10 mouse cellular contexts compared by ENCODE assay signal in genomic region chr3:103771531-103772130, GRCm38 (mm10). TPM values are rescaled to one million over a fixed set of nuclear protein-coding genes. Genes with fewer than 3 reads are reported as not detected.
A peak's percentile ranks its signal among the peaks of the same experiment; 100 is the strongest.
DNase-seq lines count a peak whose midpoint lies in the region; ATAC-seq and TF ChIP-seq lines count a peak whose summit lies in the region.
"Had no signal": no experiment of that assay in that cellular context is flagged by ENCODE, and none has a peak within 500 bp of the region (broad histone marks: within the 10 kb centered on the region; RNA-seq: fewer than 3 reads in every experiment).

No protein-coding gene starts in this region.

- no peaks in the 10 kb centered on the region for H3K27me3 ChIP-seq in Patski

- CTCF ChIA-PET in Patski (lab: Charles Lee), result interaction anchor here (0.9 to 2.4 kb wide), 11 partner anchors 11 to 322 kb away, joined by 3 to 12 read pairs (median 4); partner anchors contain the start of gene Olfml3

- POLR2A ChIA-PET in Patski (lab: Charles Lee), result interaction anchor here (0.5 to 1.2 kb wide), 6 partner anchors 9 to 833 kb away, joined by 3 to 4 read pairs (median 4); no protein-coding TSS in a partner anchor

- in situ Hi-C loops in Patski (cut with MboI; ENCODE audit: low pct_unique_long_range_greater_than_20kb), result no loop called here

- no peak for TF ChIP-seq CTCF in Patski (IDR thresholded peaks at IDR 0.05)

- intact Hi-C loops in heart, postnatal 14 days (cut with DNase I), result loop anchor here (2.0 to 5.0 kb wide), 2 partner anchors 19 to 36 kb away; partner anchors contain the start of genes Ap4b1, Dclre1b, Gm43064 and Hipk1

- DNase-seq in layer of hippocampus, adult 11-12 months (ENCODE audit: low spot score), result peak; percentile 54
- no peak for DNase-seq in layer of hippocampus, postnatal 25 days (ENCODE audit: extremely low spot score in 1 of 2, low spot score in 1 of 2)
- peak; percentile 75 for DNase-seq in Patski (ENCODE audit: low read depth, low spot score)
- DNase-seq in heart, postnatal 14 days, result peak; percentile 69 to 85
- DNase-seq in lung, postnatal 25 days (ENCODE audit: low spot score), result peak; percentile 86
- no peak for DNase-seq in frontal cortex, postnatal 14 days (ENCODE audit: low spot score in 2 of 2)
- no peak for DNase-seq in thymus, postnatal 14 days

- peak; percentile 74 for ATAC-seq in Patski
- ATAC-seq in common myeloid progenitor, adult 5-6 weeks (replicated peaks; ENCODE audit: low read depth, poor library complexity, severe bottlenecking), result peak; percentile 50

RNA-seq across cellular contexts. Expression of gene Hipk1, which starts 19.7 kb away (rescaled TPM):
- total RNA-seq in layer of hippocampus, postnatal 25 days (2021), result 100 to 1,000 TPM; 108 to 115 TPM
- polyA plus RNA-seq in Patski (2021), result 80.5 TPM
- 75.4 and 87.3 TPM in 2 replicates for total RNA-seq in common myeloid progenitor, adult 5-6 weeks (2017)
- total RNA-seq in heart, postnatal 14 days (2021), result 100 to 1,000 TPM; 113 to 115 TPM

RNA-seq across cellular contexts. Expression of gene Gm10964, which starts 32.5 kb away (rescaled TPM):
- not detected for total RNA-seq in layer of hippocampus, postnatal 25 days (2021)
- polyA plus RNA-seq in Patski (2021), result not detected
- total RNA-seq in common myeloid progenitor, adult 5-6 weeks (2017), result not detected in 2 replicates
- total RNA-seq in heart, postnatal 14 days (2021), result not detected
- total RNA-seq: G1E; hematopoietic stem cell, adult 5-6 weeks had no signal
- polyA plus RNA-seq: G1E had no signal

RNA-seq across cellular contexts. Expression of gene Olfml3, which starts 33.8 kb away (rescaled TPM):
- total RNA-seq in layer of hippocampus, postnatal 25 days (2021), result 10 to 100 TPM; 12.5 to 15.0 TPM
- 3.5 TPM for polyA plus RNA-seq in Patski (2021)
- total RNA-seq in common myeloid progenitor, adult 5-6 weeks (2017), result 0.15 and 0.73 TPM in 2 replicates
- total RNA-seq in heart, postnatal 14 days (2021), result 1 to 10 TPM; 4.8 to 5.3 TPM
- polyA plus RNA-seq: G1E had no signal

RNA-seq across cellular contexts. Expression of gene Dclre1b, which starts 37.6 kb away (rescaled TPM):
- 1 to 10 TPM; 8.5 to 9.3 TPM for total RNA-seq in layer of hippocampus, postnatal 25 days (2021)
- polyA plus RNA-seq in Patski (2021), result 12.0 TPM
- total RNA-seq in common myeloid progenitor, adult 5-6 weeks (2017), result 14.7 and 17.2 TPM in 2 replicates
- total RNA-seq in heart, postnatal 14 days (2021), result 10 to 100 TPM; 11.7 to 12.7 TPM

RNA-seq across cellular contexts. Expression of gene Ap4b1, which starts 37.7 kb away (rescaled TPM):
- total RNA-seq in layer of hippocampus, postnatal 25 days (2021), result 10 to 100 TPM; 15.3 to 18.6 TPM
- 25.7 TPM for polyA plus RNA-seq in Patski (2021)
- 15.3 and 17.7 TPM in 2 replicates for total RNA-seq in common myeloid progenitor, adult 5-6 weeks (2017)
- 10 to 100 TPM; 12.7 to 13.9 TPM for total RNA-seq in heart, postnatal 14 days (2021)

Comparison
In these comparisons a context has a peak if more than half of its experiments do, and no peak if none do; other contexts are left out.
1. DNase-seq: peak in layer of hippocampus, adult 11-12 months (single experiment), Patski (single experiment), heart, postnatal 14 days (2 of 2) and lung, postnatal 25 days (single experiment); none in layer of hippocampus, postnatal 25 days (0 of 2), frontal cortex, postnatal 14 days (0 of 2) and thymus, postnatal 14 days (single experiment).